In the genomic region with DNA sequence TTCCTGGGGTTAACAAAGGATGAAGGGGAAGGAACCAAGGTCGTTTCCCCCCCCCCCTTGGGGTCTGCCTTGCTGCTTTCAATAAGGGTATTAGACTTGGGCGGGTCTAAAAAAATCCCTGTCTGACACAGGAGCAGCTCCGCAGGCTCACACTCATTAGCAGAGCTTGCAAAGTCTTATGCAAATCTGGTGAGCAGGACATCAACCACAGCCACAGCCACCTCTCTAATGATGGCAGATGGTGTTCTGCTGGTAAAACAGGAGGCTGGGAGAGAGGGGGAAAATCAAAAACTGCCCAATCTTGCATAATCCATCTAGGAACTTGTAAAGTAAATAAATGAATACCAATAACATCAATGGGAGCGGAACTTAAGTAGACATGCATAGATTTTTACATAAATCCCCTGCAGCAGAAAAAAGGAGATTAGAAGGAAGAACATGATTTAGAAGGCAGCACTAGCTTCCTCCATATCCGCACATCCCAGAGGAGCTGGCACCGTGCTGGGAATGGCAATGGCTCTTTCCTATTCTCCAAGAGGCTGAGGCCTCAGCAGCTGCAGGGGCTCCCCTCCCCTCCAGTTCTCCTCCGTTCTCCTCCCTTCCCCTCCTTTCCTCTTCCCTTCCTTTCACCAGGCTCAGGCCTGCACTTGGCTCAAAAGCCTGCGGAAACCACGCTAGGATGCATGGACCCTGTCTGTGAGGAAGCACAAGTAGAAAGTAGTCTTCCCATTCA, we compare ENCODE assay signal across 10 mouse cellular contexts.
DNase-seq lines count a peak whose midpoint lies in the region; ATAC-seq lines count a peak whose summit lies in the region.
"Had no signal": no experiment of that assay in that cellular context is flagged by ENCODE, and none has a peak within 500 bp of the region (broad histone marks: within the 10 kb centered on the region; RNA-seq: fewer than 3 reads in every experiment).

No protein-coding gene starts in this region.

- peak; percentile 59 for ATAC-seq in hindbrain, embryonic 11.5 days (ENCODE audit: low FRiP score)

- no peak overlapping the region for H3K9ac ChIP-seq in hindbrain, embryonic 11.5 days (ENCODE audit: low read depth, low read length)
- H3K9ac ChIP-seq: liver, embryonic 13.5 days had no signal

- WGBS in hindbrain, embryonic 11.5 days, result 31% methylated on average over 9 of the region's 9 CpGs
- 20% methylated on average over 9 of the region's 9 CpGs for WGBS in midbrain, embryonic 10.5 days

- no peaks in the 10 kb centered on the region for H3K36me3 ChIP-seq in hindbrain, embryonic 11.5 days (ENCODE audit: control insufficient read depth, insufficient read depth, low read length)
- H3K36me3 ChIP-seq in midbrain, embryonic 10.5 days, result no peaks in the 10 kb centered on the region
- H3K36me3 ChIP-seq: liver, embryonic 13.5 days had no signal

- H3K27me3 ChIP-seq in hindbrain, embryonic 11.5 days (ENCODE audit: control insufficient read depth, insufficient read depth, low read length), result no peaks in the 10 kb centered on the region
- peaks cover 3% of the 10 kb centered on the region; the same call in 1 of the 2 replicates for H3K27me3 ChIP-seq in midbrain, embryonic 10.5 days (ENCODE audit: low read depth, poor library complexity, severe bottlenecking)
- H3K27me3 ChIP-seq: liver, embryonic 13.5 days had no signal

- DNase-seq in right cerebral cortex, adult 2 months (ENCODE audit: low spot score in 2 of 2), result peak; percentile 2 to 5
- no peak for DNase-seq in right cerebral cortex, postnatal 25 days
- peak; percentile 31 for DNase-seq in hindbrain, embryonic 11.5 days (ENCODE audit: low spot score)
- DNase-seq in midbrain, embryonic 10.5 days (ENCODE audit: low spot score), result peak; percentile 30
- DNase-seq in telencephalon, adult 2 months (ENCODE audit: low read depth, low spot score), result peak; percentile 12
- no peak for DNase-seq in heart, adult 9 months (ENCODE audit: low spot score in 2 of 2)
- no peak for DNase-seq in adrenal gland, adult 2 months
- DNase-seq in adipocyte (ENCODE audit: low spot score), result no peak
- DNase-seq: liver, embryonic 13.5 days had no signal

- H3K4me3 ChIP-seq in hindbrain, embryonic 11.5 days (ENCODE audit: low read depth, low read length), result no peak overlapping the region
- no peak overlapping the region for H3K4me3 ChIP-seq in midbrain, embryonic 10.5 days
- H3K4me3 ChIP-seq: liver, embryonic 13.5 days had no signal

- no peaks in the 10 kb centered on the region for H3K9me3 ChIP-seq in hindbrain, embryonic 11.5 days (ENCODE audit: control insufficient read depth, low read length)
- no peaks in the 10 kb centered on the region for H3K9me3 ChIP-seq in midbrain, embryonic 10.5 days (replicated peaks)
- H3K9me3 ChIP-seq: liver, embryonic 13.5 days had no signal

- peak overlapping the region; percentile 3; the same call in 1 of the 2 replicates for H3K27ac ChIP-seq in hindbrain, embryonic 11.5 days (ENCODE audit: low read depth, low read length)
- H3K27ac ChIP-seq in midbrain, embryonic 10.5 days (replicated peaks), result peak overlapping the region; percentile 81
- H3K27ac ChIP-seq: kidney, postnatal 0 days; liver, embryonic 13.5 days had no signal

- no peak overlapping the region for H3K4me2 ChIP-seq in hindbrain, embryonic 11.5 days (replicated peaks; ENCODE audit: low read depth, low read length)
- H3K4me2 ChIP-seq: liver, embryonic 13.5 days had no signal

- no peaks in the 10 kb centered on the region for H3K4me1 ChIP-seq in hindbrain, embryonic 11.5 days (replicated peaks; ENCODE audit: control insufficient read depth, insufficient read depth, low read length)
- H3K4me1 ChIP-seq in midbrain, embryonic 10.5 days, result peaks cover 15% of the 10 kb centered on the region
- H3K4me1 ChIP-seq: liver, embryonic 13.5 days had no signal

Comparison
In these comparisons a context has a peak if more than half of its experiments do, and no peak if none do; other contexts are left out.
1. DNase-seq: peak in right cerebral cortex, adult 2 months (2 of 2), hindbrain, embryonic 11.5 days (single experiment), midbrain, embryonic 10.5 days (single experiment) and telencephalon, adult 2 months (single experiment); none in right cerebral cortex, postnatal 25 days (single experiment), heart, adult 9 months (0 of 2), adrenal gland, adult 2 months (single experiment) and adipocyte (single experiment).